Mouse (Mus musculus) CH12.LX (cell line): ENCODE results near the gene Timm44. TPM values are rescaled to one million over a fixed set of nuclear protein-coding genes. Genes with fewer than 3 reads are reported as not detected.

Experiments
- DNase-seq: peaks from one replicate; pipeline ENCODE4 v3.0.0-alpha.2; 2013; ENCODE audit errors: extremely low read depth
- H3K27ac ChIP-seq: 2 replicates; pipeline ENCODE4 v1.5.1; 2012; ENCODE audit warnings: low read depth, mild to moderate bottlenecking, control low read depth, moderate library complexity; ENCODE audit not compliant: insufficient read depth
- H3K27me3 ChIP-seq: replicated peaks from 2 replicates; pipeline ENCODE3; 2012; ENCODE audit warnings: inconsistent platforms
- H3K36me3 ChIP-seq, 2 experiments: replicated peaks in 1 of 2; 2 replicates each; pipeline versions ENCODE3 to v1.6.1; 2012; ENCODE audit warnings: inconsistent platforms in 1 of 2, low read length in 1 of 2, mild to moderate bottlenecking in 1 of 2, mixed read lengths in 1 of 2, moderate library complexity in 1 of 2; ENCODE audit not compliant: control insufficient read depth in 1 of 2, insufficient read depth in 1 of 2
- H3K4me1 ChIP-seq, 2 experiments: 2 replicates each; pipeline ENCODE4 v1.6.1; 2012; ENCODE audit warnings: inconsistent platforms in 1 of 2, moderate library complexity in 1 of 2; ENCODE audit not compliant: insufficient read depth in 2 of 2, control insufficient read depth in 1 of 2
- H3K4me2 ChIP-seq: 2 replicates; pipeline ENCODE4 v1.6.1; 2012; ENCODE audit warnings: low read depth, mild to moderate bottlenecking, control low read depth; ENCODE audit not compliant: poor library complexity, insufficient read depth, severe bottlenecking
- H3K4me3 ChIP-seq, 3 experiments: fragments of 150-350 bp in 1 of 3; sonication (generic) in 1 of 3; replicated peaks in 1 of 3; 2 replicates each; pipeline versions ENCODE3 to v1.5.1; 2011 to 2012; ENCODE audit warnings: low read depth in 2 of 3, low read length in 2 of 3, mild to moderate bottlenecking in 2 of 3, moderate library complexity in 2 of 3, control low read depth in 1 of 3, improper control_type of control experiment in 1 of 3, inconsistent platforms in 1 of 3, mixed read lengths in 1 of 3; ENCODE audit not compliant: poor library complexity in 1 of 3
- H3K79me2 ChIP-seq: replicated peaks from 2 replicates; pipeline ENCODE4 v1.6.1; 2012; ENCODE audit warnings: mild to moderate bottlenecking, moderate library complexity; ENCODE audit not compliant: control insufficient read depth, poor library complexity, insufficient read depth, severe bottlenecking; ENCODE audit errors: extremely low read depth
- H3K9ac ChIP-seq: 2 replicates; pipeline ENCODE4 v1.6.1; 2012; ENCODE audit warnings: low read depth, mild to moderate bottlenecking, control low read depth, moderate library complexity; ENCODE audit not compliant: insufficient read depth
- H3K9me3 ChIP-seq: replicated peaks from 2 replicates; pipeline ENCODE3; 2012; ENCODE audit warnings: low read length, inconsistent platforms, mixed read lengths
- BHLHE40 ChIP-seq: IDR thresholded peaks from 2 replicates; pipeline ENCODE4 v1.6.1; 2011; ENCODE audit warnings: mild to moderate bottlenecking, low read depth, low read length, improper control_type of control experiment
- CHD2 ChIP-seq: IDR thresholded peaks from 2 replicates; pipeline ENCODE4 v1.6.1; 2011; ENCODE audit warnings: low read length, improper control_type of control experiment
- CTCF ChIP-seq, 2 experiments: IDR thresholded peaks in 1 of 2; conservative IDR thresholded peaks in 1 of 2; 2 replicates each; pipeline ENCODE4 v1.5.1; 2011 to 2012; ENCODE audit warnings: low read depth in 2 of 2, low read length in 2 of 2, improper control_type of control experiment in 1 of 2, inconsistent platforms in 1 of 2, mild to moderate bottlenecking in 1 of 2, moderate library complexity in 1 of 2
- ELF1 ChIP-seq: IDR thresholded peaks from 2 replicates; pipeline ENCODE4 v1.6.1; 2014; ENCODE audit warnings: low read depth, mild to moderate bottlenecking, inconsistent platforms, low read length, improper control_type of control experiment
- JUND ChIP-seq: conservative IDR thresholded peaks from 2 replicates; pipeline ENCODE4 v1.6.1; 2011; ENCODE audit warnings: low read depth, low read length, improper control_type of control experiment
- MAFK ChIP-seq: IDR thresholded peaks from 2 replicates; pipeline ENCODE4 v1.6.1; 2011; ENCODE audit warnings: low read length, improper control_type of control experiment; ENCODE audit not compliant: insufficient replicate concordance
- MAX ChIP-seq: IDR thresholded peaks from 2 replicates; pipeline ENCODE4 v1.6.1; 2011; ENCODE audit warnings: low read length, improper control_type of control experiment
- MAZ ChIP-seq: IDR thresholded peaks from 2 replicates; pipeline ENCODE4 v1.6.1; 2012; ENCODE audit warnings: low read depth, mild to moderate bottlenecking, inconsistent platforms, low read length, improper control_type of control experiment, moderate library complexity
- MEF2A ChIP-seq: IDR thresholded peaks from 2 replicates; pipeline ENCODE4 v1.6.1; 2014; ENCODE audit warnings: low read depth, mild to moderate bottlenecking, inconsistent platforms, low read length, improper control_type of control experiment, borderline replicate concordance
- MXI1 ChIP-seq: IDR thresholded peaks from 2 replicates; pipeline ENCODE4 v1.6.1; 2011; ENCODE audit warnings: mild to moderate bottlenecking, low read depth, low read length, improper control_type of control experiment
- MYC ChIP-seq: IDR thresholded peaks from 2 replicates; pipeline ENCODE4 v1.6.1; 2011; ENCODE audit warnings: low read depth, mild to moderate bottlenecking, improper control_type of control experiment, low read length
- NELFE ChIP-seq: IDR thresholded peaks from 2 replicates; pipeline ENCODE4 v1.6.1; 2011; ENCODE audit warnings: low read depth, low read length, improper control_type of control experiment
- NRF1 ChIP-seq: IDR thresholded peaks from 2 replicates; pipeline ENCODE4 v1.6.1; 2014; ENCODE audit warnings: low read depth, mild to moderate bottlenecking, inconsistent platforms, low read length, improper control_type of control experiment, moderate library complexity
- RAD21 ChIP-seq: IDR thresholded peaks from 2 replicates; pipeline ENCODE4 v1.6.1; 2011; ENCODE audit warnings: low read depth, mild to moderate bottlenecking, low read length, improper control_type of control experiment, moderate library complexity
- RCOR1 ChIP-seq: conservative IDR thresholded peaks from 2 replicates; pipeline ENCODE4 v1.6.1; 2012; ENCODE audit warnings: low read depth, mild to moderate bottlenecking, inconsistent platforms, low read length, improper control_type of control experiment
- SIN3A ChIP-seq: IDR thresholded peaks from 2 replicates; pipeline ENCODE4 v1.6.1; 2012; ENCODE audit warnings: low read length, improper control_type of control experiment, inconsistent platforms
- SMC3 ChIP-seq: IDR thresholded peaks from 2 replicates; pipeline ENCODE4 v1.6.1; 2011; ENCODE audit warnings: low read depth, low read length, improper control_type of control experiment
- TCF12 ChIP-seq: IDR thresholded peaks from 2 replicates; pipeline ENCODE4 v1.6.1; 2014; ENCODE audit warnings: low read depth, mild to moderate bottlenecking, inconsistent platforms, low read length, improper control_type of control experiment
- UBTF ChIP-seq: IDR thresholded peaks from 2 replicates; pipeline ENCODE4 v1.6.1; 2012; ENCODE audit warnings: low read depth, mild to moderate bottlenecking, inconsistent platforms, low read length, improper control_type of control experiment, moderate library complexity
- USF2 ChIP-seq: conservative IDR thresholded peaks from 2 replicates; pipeline ENCODE4 v1.6.1; 2011; ENCODE audit warnings: low read depth, low read length, improper control_type of control experiment
- ZC3H11A ChIP-seq: IDR thresholded peaks from 2 replicates; pipeline ENCODE4 v1.6.1; 2012; ENCODE audit warnings: low read depth, mild to moderate bottlenecking, inconsistent platforms, low read length, improper control_type of control experiment
- ZKSCAN1 ChIP-seq: IDR thresholded peaks from 2 replicates; pipeline ENCODE4 v1.6.1; 2012; ENCODE audit warnings: low read depth, inconsistent platforms, low read length, improper control_type of control experiment, borderline replicate concordance
- ZMIZ1 ChIP-seq: IDR thresholded peaks from 2 replicates; pipeline ENCODE4 v1.6.1; 2012; ENCODE audit warnings: low read depth, mild to moderate bottlenecking, inconsistent platforms, low read length, improper control_type of control experiment
- ZNF384 ChIP-seq: IDR thresholded peaks from 2 replicates; pipeline ENCODE4 v1.6.1; 2012; ENCODE audit warnings: low read depth, low read length, improper control_type of control experiment, inconsistent platforms
- dilution Hi-C: fragments of 300-500 bp; cut with MboI; formaldehyde crosslinking; loops from 2 replicates; pipeline ENCODE4 v1.14.3; 2020; ENCODE audit warnings: low sequenced_read_pairs; ENCODE audit not compliant: extremely low pct_unique_long_range_greater_than_20kb, extremely low pct_ligation_motif_present
- in situ Hi-C: fragments of 300-500 bp; cut with MboI; formaldehyde crosslinking; loops from 3 replicates; pipeline ENCODE4 v1.14.3; 2019; ENCODE audit warnings: low sequenced_read_pairs, low pct_ligation_motif_present, low pct_unique_long_range_greater_than_20kb, mixed read lengths
- polyA plus RNA-seq: library from polyadenylated mRNA; unstranded; fragments of >175 nt; gene quantifications from 2 replicates; pipeline ENCODE4 v1.2.1, GENCODE M21; 2012; ENCODE audit warnings: low read depth; ENCODE audit not compliant: insufficient read length
- total RNA-seq, 2 experiments: library from RNA; depleted of rRNA; stranded (reverse); fragments of 300-350 nt in 1 of 2; fragments of >200 nt in 1 of 2; gene quantifications; 2 replicates each; pipeline ENCODE4 v1.2.3; 2012 to 2014

The Timm44 gene
- total and polyA plus RNA-seq, 3 experiments = 109 to 147 (median 143) TPM

- H3K4me1 ChIP-seq = peaks cover 4 to 24% of the 10 kb centered on the region in 2 experiments; a peak in 3 of 4 replicates
Measured at GRCm38 (mm10) chr8:4276111-4276465, 375 bp upstream of the Timm44 start.

GRCm38 (mm10) chr8:4269609-4270008, 6.1 kb downstream of the Timm44 start:
- Histone ChIP-seq H3K9me3 (no peaks in the 10 kb centered on the region), H3K4me2 (no peak overlapping the region), H3K9ac (no peak overlapping the region)
- TF ChIP-seq MXI1 (no peak), ZKSCAN1 (no peak), ZNF384 (no peak), RCOR1 (no peak), ZC3H11A (no peak), CHD2 (no peak), MAZ (no peak), BHLHE40 (no peak), NRF1 (no peak), TCF12 (no peak), RAD21 (no peak), JUND (no peak), UBTF (no peak), ELF1 (no peak), CTCF (conservative IDR thresholded peaks at IDR 0.05 in 1 of 2, IDR thresholded peaks at IDR 0.05 in 1 of 2; ENCODE audit: low read depth in 2 of 2, low read length in 2 of 2) (no peak), SIN3A (no peak), NELFE (no peak), MAFK (no peak), USF2 (no peak), MYC (no peak)
- TF ChIP-seq, all 38 proteins: peak for 0
- peaks cover under 1 to 15% of the 10 kb centered on the region in 2 experiments; a peak in 2 of 4 replicates for H3K4me1 ChIP-seq
- H3K27me3 ChIP-seq = no peaks in the 10 kb centered on the region
- H3K27ac ChIP-seq = no peak overlapping the region
- dilution Hi-C loops = no loop called here
- peaks cover 15% of the 10 kb centered on the region for H3K79me2 ChIP-seq
- in situ Hi-C loops = no loop called here
- H3K36me3 ChIP-seq = peaks cover 79 to 94% of the 10 kb centered on the region in 2 experiments
- DNase-seq = no peak
- H3K4me3 ChIP-seq = no peak overlapping the region

More at GRCm38 (mm10) chr8:4276111-4276465, 375 bp upstream of the Timm44 start:
- Histone ChIP-seq H3K4me3 (peak overlapping the region; percentile 89 to 99 (median 93)), H3K9me3 (no peaks in the 10 kb centered on the region), H3K27me3 (no peaks in the 10 kb centered on the region), H3K27ac (no peak overlapping the region), H3K4me2 (peak overlapping the region; percentile 51; the same call in 1 of the 2 replicates), H3K9ac (peak overlapping the region; percentile 54), H3K79me2 (peaks cover 25% of the 10 kb centered on the region), H3K36me3 (peaks cover 19 to 31% of the 10 kb centered on the region in 2 experiments)
- DNase-seq = no peak
- in situ Hi-C loops (no loop called here), dilution Hi-C loops (no loop called here)
- TF ChIP-seq MAX (0 out of 2 replicates have a peak, but pooled peaks have one; percentile 52), SMC3 (no peak), ZMIZ1 (no peak), MEF2A (peak; percentile 0; the same call in 1 of the 2 replicates), MYC (0 out of 2 replicates have a peak, but pooled peaks have one; percentile 6)
- TF ChIP-seq, all 38 proteins: peak for 3
